Mouse (Mus musculus) brain, embryonic 14.5 days (tissue): ENCODE data around the gene Sf3b4. TPM values are rescaled to one million over a fixed set of nuclear protein-coding genes. Genes with fewer than 3 reads are reported as not detected.
"Not testable (repeated sequence)": the region's sequence is repeated elsewhere in the genome, so short reads cannot be mapped to it uniquely, and the experiment has no call there.

Source experiments
- DNase-seq: peaks from one replicate; pipeline ENCODE4 v3.0.0-alpha.2; 2011; ENCODE audit warnings: low read depth
- CTCF ChIP-seq: fragments of 200-500 bp; IDR thresholded peaks from 2 replicates; pipeline ENCODE4 v1.5.1; 2012; ENCODE audit warnings: inconsistent platforms, mild to moderate bottlenecking, moderate library complexity, borderline replicate concordance; ENCODE audit not compliant: insufficient read depth, insufficient read length; ENCODE audit errors: extremely low read depth
- POLR2A ChIP-seq: fragments of 200-500 bp; IDR thresholded peaks from 2 replicates; pipeline ENCODE4 v1.6.1; 2012; ENCODE audit warnings: mild to moderate bottlenecking, inconsistent platforms, borderline replicate concordance; ENCODE audit not compliant: poor library complexity, insufficient read depth, insufficient read length, severe bottlenecking; ENCODE audit errors: extremely low read depth
- polyA plus RNA-seq: library from polyadenylated mRNA; depleted of rRNA; stranded (reverse); fragments of >200 nt; gene quantifications from 2 replicates; pipeline ENCODE4 v1.2.3, GENCODE M21; 2012

The Sf3b4 gene
- polyA plus RNA-seq, 1 experiment: 112 TPM

DNA sequence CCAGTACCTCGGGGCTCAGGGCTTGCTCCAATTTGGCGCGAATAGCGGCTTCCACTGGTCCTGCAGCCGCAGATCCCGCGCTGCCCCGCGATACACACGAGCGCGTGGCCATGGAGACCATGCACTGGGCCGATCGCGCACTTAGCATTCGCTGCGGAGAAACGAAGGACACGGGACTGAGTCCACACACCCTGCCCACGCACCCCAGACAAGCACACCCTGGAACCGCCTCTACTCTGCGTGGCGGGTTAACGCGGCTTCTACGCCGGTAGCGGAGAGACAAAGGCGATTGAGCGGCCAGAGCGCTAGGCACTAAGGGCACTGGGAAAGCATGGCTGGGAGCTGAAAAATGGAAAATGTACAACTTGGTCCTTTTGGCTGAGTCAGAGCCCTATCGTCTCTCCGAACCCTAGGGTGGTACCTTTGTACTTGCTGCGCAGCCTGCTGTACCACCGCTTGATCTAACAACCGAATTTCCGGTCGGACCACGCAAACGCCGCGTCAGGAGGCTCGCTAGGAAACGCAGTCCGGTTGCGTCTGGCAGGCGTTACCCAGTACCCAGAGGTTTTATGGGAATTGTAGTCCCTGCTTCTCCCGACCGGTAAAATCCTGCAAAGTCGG, 25.1 kb downstream of the Sf3b4 start:
- TF ChIP-seq POLR2A (peak; percentile 72; the same call in 1 of the 2 replicates), CTCF (no peak)
- DNase-seq: peak; percentile 98

DNA sequence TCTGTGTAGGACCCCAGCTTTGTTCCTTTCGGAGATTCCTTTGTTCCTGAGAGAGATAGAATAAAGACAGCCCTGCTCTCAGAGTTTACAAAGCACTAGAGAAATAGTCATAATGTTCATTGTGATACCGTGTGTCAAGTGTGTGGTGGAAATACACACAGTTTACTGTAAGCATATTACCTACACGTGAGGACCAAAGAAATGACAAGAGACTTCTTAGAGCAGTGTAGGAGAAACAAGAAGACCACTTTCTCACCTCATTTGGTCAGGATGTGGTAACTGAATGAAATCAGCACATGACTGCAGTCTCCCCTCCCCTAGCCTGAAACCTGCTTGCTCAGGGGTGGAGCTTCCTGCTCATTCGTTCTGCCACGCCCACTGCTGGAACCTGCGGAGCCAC, 26.0 kb downstream of the Sf3b4 start:
- TF ChIP-seq CTCF (no peak), POLR2A (no peak)
- DNase-seq: peak; percentile 68

DNA sequence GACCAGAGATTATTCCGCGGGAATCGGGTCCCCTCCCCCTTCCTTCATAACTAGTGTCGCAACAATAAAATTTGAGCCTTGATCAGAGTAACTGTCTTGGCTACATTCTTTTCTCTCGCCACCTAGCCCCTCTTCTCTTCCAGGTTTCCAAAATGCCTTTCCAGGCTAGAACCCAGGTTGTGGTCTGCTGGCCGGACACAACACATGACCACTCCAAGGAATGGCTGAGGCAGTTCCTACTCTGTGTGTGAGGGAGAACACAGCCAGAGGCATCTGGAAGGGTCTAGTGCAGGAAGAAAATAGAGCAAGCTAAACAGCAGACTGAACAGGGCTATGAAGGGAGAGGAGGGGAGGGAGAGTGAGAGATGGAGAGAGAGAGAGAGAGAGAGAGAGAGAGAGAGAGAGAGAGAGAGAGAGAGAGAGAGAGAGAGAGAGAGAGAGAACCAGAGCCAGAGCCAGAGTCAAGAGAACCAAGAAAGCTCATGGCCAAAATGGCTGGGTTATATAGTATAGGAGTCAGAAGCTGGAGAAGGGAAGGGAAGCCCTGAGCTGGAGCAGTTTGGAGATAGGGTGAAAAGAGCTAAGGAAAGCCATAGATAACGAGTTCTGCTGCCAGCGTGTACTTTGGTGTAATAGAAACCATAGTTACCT, 26.6 kb downstream of the Sf3b4 start:
- DNase-seq: not testable (repeated sequence)

DNA sequence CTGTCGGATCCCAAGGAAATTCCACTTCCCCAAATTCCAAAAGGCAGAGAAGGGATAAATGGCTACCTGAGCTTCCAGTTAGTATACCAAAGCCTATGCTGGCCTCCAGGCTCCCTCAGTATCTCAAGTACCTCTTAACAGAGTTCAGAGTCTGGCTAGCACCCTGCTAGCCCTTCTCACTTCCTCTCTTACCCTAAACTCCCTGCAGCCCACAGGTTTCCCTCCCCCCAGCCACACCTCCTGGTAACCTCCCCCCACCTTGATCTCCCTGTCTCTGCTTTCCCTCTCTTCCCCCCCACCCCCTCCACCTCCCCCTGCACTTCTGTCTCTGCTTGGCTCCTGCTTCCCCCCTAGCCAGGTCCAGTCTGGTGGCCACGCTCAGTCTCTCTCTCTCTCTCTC, 27.6 kb downstream of the Sf3b4 start:
- DNase-seq: no peak
- TF ChIP-seq CTCF: no peak
- TF ChIP-seq POLR2A: no peak

DNA sequence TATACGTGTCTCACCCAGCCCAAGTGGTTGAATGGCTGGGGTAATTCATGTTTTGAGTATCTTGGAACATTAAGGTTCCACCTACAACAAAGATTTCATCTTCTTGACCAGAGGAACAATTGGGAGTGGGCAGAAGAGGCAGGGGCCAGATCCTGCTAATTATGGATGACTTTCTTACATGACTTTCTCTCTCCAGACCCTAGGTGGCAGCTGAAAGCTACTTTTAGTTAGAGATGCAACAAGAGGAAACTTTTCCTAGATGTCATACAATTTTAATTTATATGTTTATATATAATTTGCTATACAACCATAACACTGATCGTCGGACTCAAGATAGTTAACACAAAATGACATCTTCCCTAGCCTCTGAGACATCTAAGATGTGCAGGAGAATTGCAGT, 35.7 kb downstream of the Sf3b4 start:
- TF ChIP-seq POLR2A (no peak), CTCF (no peak)

DNA sequence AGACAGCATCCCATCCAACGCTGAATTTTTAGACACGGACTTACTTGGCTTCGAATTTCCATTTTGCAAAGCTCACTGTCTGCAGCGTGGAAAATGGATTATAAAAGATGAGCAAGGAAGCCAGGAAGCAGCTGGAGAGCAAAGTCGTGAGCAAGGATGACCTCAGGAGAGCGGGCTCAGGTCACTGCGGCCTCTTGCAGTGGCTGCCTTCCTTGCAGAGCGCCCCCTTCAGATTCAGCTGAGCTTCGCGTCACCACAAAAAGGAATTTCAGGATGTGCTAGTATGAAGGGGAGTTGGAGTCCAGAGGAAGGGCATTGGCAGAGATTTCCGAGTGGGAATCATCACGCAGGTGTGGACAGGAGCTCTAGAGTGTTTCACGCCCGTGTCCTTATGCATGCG, 37.1 kb downstream of the Sf3b4 start:
- DNase-seq: no peak
- TF ChIP-seq POLR2A: no peak
- peak; percentile 16; the same call in 1 of the 2 replicates for TF ChIP-seq CTCF

More for the DNA sequence above, 35.7 kb downstream of the Sf3b4 start:
- DNase-seq: no peak

DNA sequence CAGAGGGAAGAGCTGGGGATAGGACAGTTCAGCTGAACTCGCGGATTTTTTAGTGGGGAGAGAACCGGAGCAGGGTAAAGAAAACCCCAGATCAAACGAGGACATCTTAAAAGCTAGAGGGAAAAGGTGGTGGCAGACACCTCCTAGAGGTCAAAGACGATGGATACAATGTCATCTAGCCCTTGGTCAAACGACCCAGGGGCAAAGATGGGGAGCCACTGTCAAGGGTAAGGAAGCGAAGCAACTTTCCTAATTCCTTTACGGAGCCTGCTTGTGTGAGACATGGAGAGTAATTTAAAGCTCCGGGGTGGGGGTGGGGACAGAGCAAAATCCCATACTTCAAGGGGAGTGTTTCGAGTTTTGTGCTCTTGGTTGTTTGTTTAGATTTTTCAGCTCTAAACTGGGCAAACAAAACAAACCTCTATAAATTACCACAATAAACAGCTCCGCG, 47.1 kb downstream of the Sf3b4 start:
- TF ChIP-seq CTCF (no peak), POLR2A (no peak)
- no peak for DNase-seq

DNA sequence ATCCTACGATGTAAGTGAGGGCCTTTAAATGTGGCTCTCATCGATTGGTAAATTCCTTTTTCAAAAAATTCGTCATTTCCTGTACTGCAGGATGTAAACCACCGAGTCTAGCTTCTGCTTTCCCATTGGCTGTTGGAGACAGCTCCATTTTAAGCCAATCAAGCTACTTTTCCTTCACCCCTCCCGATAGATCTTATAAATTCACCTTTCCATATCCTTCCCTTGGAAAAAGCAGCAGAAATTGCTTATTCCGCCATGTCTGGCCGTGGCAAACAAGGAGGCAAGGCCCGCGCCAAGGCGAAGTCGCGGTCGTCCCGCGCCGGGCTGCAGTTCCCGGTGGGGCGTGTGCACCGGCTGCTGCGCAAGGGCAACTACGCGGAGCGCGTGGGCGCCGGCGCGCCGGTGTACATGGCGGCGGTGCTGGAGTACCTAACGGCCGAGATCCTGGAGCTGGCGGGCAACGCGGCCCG, 47.6 kb downstream of the Sf3b4 start, which contains the start of the genes Bola1 and Hist2h2ab:
Bola1 (minus strand) TSS at position 49 of the 470 bp plus-strand sequence.
Hist2h2ab (plus strand) TSS at position 205 of the 470 bp plus-strand sequence.
- TF ChIP-seq POLR2A (peak; percentile 58), CTCF (no peak)

DNA sequence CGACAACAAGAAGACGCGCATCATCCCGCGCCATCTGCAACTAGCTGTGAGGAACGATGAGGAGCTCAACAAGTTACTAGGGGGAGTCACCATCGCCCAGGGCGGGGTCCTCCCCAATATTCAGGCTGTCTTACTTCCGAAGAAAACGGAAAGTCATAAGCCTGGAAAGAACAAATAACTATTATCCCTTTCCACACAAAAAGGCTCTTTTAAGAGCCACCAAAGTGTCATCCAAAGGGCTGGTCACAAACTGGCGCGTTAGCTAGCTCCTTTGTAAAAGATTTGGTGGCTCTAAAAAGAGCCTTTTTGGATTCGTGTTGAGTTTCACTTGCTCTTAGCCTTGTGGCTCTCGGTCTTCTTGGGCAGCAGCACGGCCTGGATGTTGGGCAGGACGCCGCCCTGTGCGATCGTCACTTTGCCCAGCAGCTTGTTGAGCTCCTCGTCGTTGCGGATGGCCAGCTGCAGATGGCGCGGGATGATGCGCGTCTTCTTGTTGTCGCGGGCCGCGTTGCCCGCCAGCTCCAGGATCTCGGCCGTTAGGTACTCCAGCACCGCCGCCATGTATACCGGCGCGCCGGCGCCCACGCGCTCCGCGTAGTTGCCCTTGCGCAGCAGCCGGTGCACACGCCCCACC, 48.1 kb downstream of the Sf3b4 start:
- DNase-seq: peak; percentile 62

More for the DNA sequence above, 47.6 kb downstream of the Sf3b4 start, which contains the start of the genes Bola1 and Hist2h2ab:
- DNase-seq: peak; percentile 98

DNA sequence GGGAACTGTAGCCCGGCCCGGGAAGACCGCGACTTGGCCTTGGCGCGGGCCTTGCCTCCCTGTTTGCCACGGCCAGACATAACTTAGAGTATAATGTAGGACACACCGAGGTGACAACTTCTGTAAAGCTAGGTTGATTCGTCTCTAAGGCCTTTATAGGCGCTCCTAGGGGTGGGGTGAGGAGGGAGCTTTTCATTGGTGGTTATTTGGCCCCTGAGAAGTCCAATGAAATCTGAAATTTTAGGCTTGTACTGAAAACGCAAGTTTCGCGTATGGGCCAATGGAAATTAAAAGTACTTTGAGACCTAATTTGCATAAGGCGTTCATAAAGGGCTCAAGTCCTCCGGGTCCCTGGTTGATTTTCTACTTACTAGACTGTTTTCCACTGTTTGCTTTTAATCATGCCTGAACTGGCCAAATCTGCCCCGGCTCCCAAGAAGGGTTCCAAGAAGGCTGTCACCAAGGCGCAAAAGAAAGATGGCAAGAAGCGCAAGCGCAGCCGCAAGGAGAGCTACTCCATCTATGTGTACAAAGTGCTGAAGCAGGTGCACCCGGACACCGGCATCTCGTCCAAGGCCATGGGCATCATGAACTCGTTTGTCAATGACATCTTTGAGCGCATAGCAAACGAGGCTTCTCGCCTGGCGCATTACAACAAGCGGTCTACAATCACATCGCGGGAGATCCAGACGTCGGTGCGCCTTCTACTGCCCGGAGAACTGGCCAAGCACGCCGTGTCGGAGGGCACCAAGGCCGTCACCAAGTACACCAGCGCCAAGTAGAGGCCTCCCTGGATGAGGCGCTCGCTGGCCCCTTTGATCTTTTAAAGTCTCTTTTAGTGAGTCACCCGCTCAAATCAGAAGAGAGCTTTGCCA, 48.9 kb downstream of the Sf3b4 start, which contains the start of the genes Hist2h2ac and Hist2h2be:
Hist2h2ac (minus strand) TSS at position 116 of the 875 bp plus-strand sequence.
Hist2h2be (plus strand) TSS at position 355 of the 875 bp plus-strand sequence.
- peak; percentile 97 for DNase-seq
- TF ChIP-seq CTCF (no peak), POLR2A (peak; percentile 57; the same call in 1 of the 2 replicates)

DNA sequence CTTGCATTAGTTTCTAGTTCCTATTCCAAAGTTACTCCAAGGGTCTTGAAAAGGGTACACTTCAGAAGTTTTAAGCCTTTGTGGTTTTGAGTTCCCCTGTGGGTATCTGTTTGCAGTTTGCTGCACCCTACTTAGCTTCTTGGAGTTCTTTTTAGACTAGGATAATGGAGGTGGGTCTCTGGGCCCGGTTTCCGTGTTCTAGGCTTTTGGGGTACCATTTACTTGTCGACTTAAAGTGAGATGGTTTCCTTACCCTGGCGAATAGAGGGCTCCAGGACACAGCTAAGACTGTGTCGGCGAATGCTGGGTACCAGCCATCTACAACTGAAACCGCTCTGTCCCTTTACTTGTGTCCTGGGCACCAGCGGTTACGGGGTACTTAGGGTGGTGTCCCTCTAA, 49.5 kb downstream of the Sf3b4 start:
- DNase-seq: peak; percentile 43
- TF ChIP-seq POLR2A: no peak
- TF ChIP-seq CTCF: no peak
